Mouse (Mus musculus): ENCODE measurements at regions not wholly inside any gene's neighbourhood (a gene's known extent, or its start where the extent isn't known, plus 50 kb on each side); places are given as distances from the start of the nearest gene placed in this dataset.

GRCm38 (mm10) chr19:54206819-54207218, 162.9 kb downstream of the Adra2a start:
- Histone ChIP-seq H3K4me1 (no peaks in the 10 kb centered on the region), H3K27me3 (replicated peaks) (no peaks in the 10 kb centered on the region), H3K36me3 (replicated peaks; ENCODE audit: low read length) (no peaks in the 10 kb centered on the region), H3K9me3 (peaks cover 9% of the 10 kb centered on the region), H3K4me3 (replicated peaks) (no peak overlapping the region)
- no peak for TF ChIP-seq GATA1 (IDR thresholded peaks at IDR 0.05; ENCODE audit: borderline replicate concordance, low read length)
- no peak for TF ChIP-seq FLI1 (IDR thresholded peaks at IDR 0.05; ENCODE audit: low read length)

GRCm38 (mm10) chr19:54212169-54212568, 168.2 kb downstream of the Adra2a start:
- Histone ChIP-seq H3K36me3 (replicated peaks; ENCODE audit: low read length) (no peaks in the 10 kb centered on the region), H3K27me3 (replicated peaks) (no peaks in the 10 kb centered on the region), H3K4me1 (no peaks in the 10 kb centered on the region), H3K9me3 (peaks cover 13% of the 10 kb centered on the region), H3K4me3 (replicated peaks) (no peak overlapping the region)
- no peak for TF ChIP-seq FLI1 (IDR thresholded peaks at IDR 0.05; ENCODE audit: low read length)

DNA sequence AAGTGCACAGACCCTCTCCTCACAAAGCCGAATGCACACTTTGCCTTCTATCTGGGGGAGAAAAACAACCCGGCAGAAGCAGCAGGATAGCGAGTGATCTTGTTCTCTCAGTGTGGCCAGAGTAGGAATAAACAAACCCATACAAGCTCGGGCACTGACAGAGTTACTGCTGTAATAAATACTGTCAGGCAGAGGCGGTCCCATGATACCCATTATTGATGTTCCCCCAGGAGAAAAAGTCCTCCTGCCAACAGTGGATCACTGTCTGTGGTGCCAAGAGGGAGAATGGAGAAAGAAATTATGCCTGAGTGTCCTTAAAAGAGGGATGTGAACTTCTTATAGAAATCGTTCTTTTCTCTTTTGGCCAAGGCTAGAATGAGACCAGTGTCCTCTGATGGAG, 200.2 kb downstream of the Adra2a start:
- TF ChIP-seq GATA1 (IDR thresholded peaks at IDR 0.05; ENCODE audit: borderline replicate concordance, low read length) (no peak), FLI1 (IDR thresholded peaks at IDR 0.05; ENCODE audit: low read length) (no peak)
- Histone ChIP-seq H3K4me3 (replicated peaks) (no peak overlapping the region), H3K4me1 (no peaks in the 10 kb centered on the region), H3K27me3 (replicated peaks) (no peaks in the 10 kb centered on the region), H3K9me3 (peaks cover 5% of the 10 kb centered on the region), H3K36me3 (replicated peaks; ENCODE audit: low read length) (no peaks in the 10 kb centered on the region)

- Histone ChIP-seq H3K4me3 (replicated peaks) (no peak overlapping the region), H3K36me3 (replicated peaks; ENCODE audit: low read length) (no peaks in the 10 kb centered on the region), H3K9me3 (no peaks in the 10 kb centered on the region), H3K27me3 (replicated peaks) (no peaks in the 10 kb centered on the region), H3K4me1 (no peaks in the 10 kb centered on the region)
- no peak for TF ChIP-seq FLI1 (IDR thresholded peaks at IDR 0.05; ENCODE audit: low read length)
- TF ChIP-seq GATA1 (IDR thresholded peaks at IDR 0.05; ENCODE audit: borderline replicate concordance, low read length) = no peak
Observed at GRCm38 (mm10) chr19:54248256-54248936, 204.4 kb downstream of the Adra2a start.

DNA sequence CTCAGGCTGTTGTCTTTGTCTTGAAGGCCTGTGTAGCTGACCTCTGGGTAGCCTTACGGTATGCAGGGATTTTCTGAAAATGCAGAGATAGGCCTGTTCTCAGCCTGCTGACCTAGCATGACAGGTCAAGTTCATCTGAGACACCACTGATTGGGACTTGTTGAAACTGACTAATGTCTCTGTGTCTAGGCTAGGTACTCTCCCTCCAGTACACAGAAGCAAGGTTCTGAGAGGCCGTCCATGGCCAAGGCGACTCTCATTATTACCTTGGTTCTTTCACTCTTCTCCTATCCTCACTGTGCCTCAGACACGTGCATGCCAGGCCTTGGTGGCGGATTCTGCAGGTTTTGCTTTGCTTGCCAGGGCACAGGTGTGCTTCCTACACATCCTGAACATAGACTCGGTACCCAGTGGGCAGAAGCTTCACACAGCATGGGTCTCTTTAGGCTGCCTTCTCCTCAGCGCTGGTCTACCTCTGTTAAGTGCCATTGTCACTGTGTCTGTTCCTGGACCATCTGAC, 208.3 kb downstream of the Adra2a start:
- H3K9me3 ChIP-seq = no peaks in the 10 kb centered on the region
- no peaks in the 10 kb centered on the region for H3K4me1 ChIP-seq
- H3K27me3 ChIP-seq (replicated peaks) = no peaks in the 10 kb centered on the region
- TF ChIP-seq FLI1 (IDR thresholded peaks at IDR 0.05; ENCODE audit: low read length) (no peak), GATA1 (IDR thresholded peaks at IDR 0.05; ENCODE audit: borderline replicate concordance, low read length) (no peak)
- no peaks in the 10 kb centered on the region for H3K36me3 ChIP-seq (replicated peaks; ENCODE audit: low read length)
- no peak overlapping the region for H3K4me3 ChIP-seq (replicated peaks)

- Histone ChIP-seq H3K9me3 (no peaks in the 10 kb centered on the region), H3K4me1 (peaks cover 5% of the 10 kb centered on the region; the same call in 1 of the 2 replicates), H3K27me3 (replicated peaks) (peaks cover 1% of the 10 kb centered on the region), H3K36me3 (replicated peaks; ENCODE audit: low read length) (no peaks in the 10 kb centered on the region), H3K4me3 (replicated peaks) (peak overlapping the region; percentile 1)
- TF ChIP-seq FLI1 (IDR thresholded peaks at IDR 0.05; ENCODE audit: low read length) = no peak
Observed at GRCm38 (mm10) chr19:54257889-54258288, 213.9 kb downstream of the Adra2a start.

DNA sequence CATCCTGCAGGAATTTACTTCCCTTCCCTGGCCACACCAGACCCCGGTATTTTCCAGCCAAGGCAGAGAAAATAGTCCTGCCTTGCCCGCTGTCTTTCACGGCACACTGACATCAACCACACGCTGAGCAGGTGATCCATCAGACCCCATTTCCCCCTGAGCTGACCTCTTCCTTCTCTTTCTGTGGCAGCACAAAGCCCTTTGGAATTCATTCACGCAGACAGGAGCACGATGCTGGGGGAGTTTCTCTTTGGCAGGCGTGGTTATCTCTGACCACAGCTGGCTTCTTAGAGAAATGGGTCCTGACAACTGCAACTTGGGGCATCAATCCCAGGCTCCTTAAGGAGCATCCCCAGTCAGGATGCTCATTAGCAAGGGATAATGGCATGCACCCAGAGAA, 215.2 kb downstream of the Adra2a start:
- TF ChIP-seq FLI1 (IDR thresholded peaks at IDR 0.05; ENCODE audit: low read length) (no peak), GATA1 (IDR thresholded peaks at IDR 0.05; ENCODE audit: borderline replicate concordance, low read length) (no peak)
- Histone ChIP-seq H3K4me3 (replicated peaks) (no peak overlapping the region), H3K9me3 (no peaks in the 10 kb centered on the region)

DNA sequence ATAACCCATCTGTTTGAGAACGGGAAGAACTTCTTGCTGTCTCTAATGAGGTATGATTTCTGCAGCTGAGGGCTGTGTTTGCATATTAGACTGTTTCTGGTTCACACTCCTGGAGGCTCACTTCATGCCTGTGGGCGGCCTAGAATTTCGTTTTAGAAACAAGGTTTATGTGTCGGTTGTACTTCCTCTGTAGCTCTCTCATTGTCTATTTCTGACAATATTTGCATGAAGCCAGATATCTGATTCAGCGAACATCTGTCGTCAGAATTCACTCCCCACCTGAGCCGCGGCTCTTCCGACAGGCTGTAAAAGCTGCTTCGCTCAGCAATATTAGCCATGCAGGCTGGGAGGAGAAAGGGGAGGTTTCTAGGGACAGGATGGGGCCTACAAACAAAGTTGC, 233.4 kb downstream of the Adra2a start:
- Histone ChIP-seq H3K9me3 (peaks cover 9% of the 10 kb centered on the region), H3K36me3 (replicated peaks; ENCODE audit: low read length) (no peaks in the 10 kb centered on the region), H3K4me1 (no peaks in the 10 kb centered on the region), H3K4me3 (replicated peaks) (no peak overlapping the region), H3K27me3 (replicated peaks) (no peaks in the 10 kb centered on the region)
- TF ChIP-seq GATA1 (IDR thresholded peaks at IDR 0.05; ENCODE audit: borderline replicate concordance, low read length) (no peak), FLI1 (IDR thresholded peaks at IDR 0.05; ENCODE audit: low read length) (no peak)

More for the DNA sequence above, 215.2 kb downstream of the Adra2a start:
- H3K27me3 ChIP-seq (replicated peaks) = peaks cover 1% of the 10 kb centered on the region
- no peaks in the 10 kb centered on the region for H3K36me3 ChIP-seq (replicated peaks; ENCODE audit: low read length)
- peaks cover 5% of the 10 kb centered on the region; the same call in 1 of the 2 replicates for H3K4me1 ChIP-seq

- no peak overlapping the region for H3K4me3 ChIP-seq (replicated peaks)
- peaks cover 8% of the 10 kb centered on the region; the same call in 1 of the 2 replicates for H3K9me3 ChIP-seq
- no peaks in the 10 kb centered on the region for H3K4me1 ChIP-seq
- TF ChIP-seq GATA1 (IDR thresholded peaks at IDR 0.05; ENCODE audit: borderline replicate concordance, low read length) (no peak), FLI1 (IDR thresholded peaks at IDR 0.05; ENCODE audit: low read length) (no peak)
- no peaks in the 10 kb centered on the region for H3K27me3 ChIP-seq (replicated peaks)
- no peaks in the 10 kb centered on the region for H3K36me3 ChIP-seq (replicated peaks; ENCODE audit: low read length)
Observed at GRCm38 (mm10) chr19:54285481-54285880, 241.5 kb downstream of the Adra2a start.

GRCm38 (mm10) chr19:54297663-54298388, 253.9 kb downstream of the Adra2a start:
- TF ChIP-seq GATA1 (IDR thresholded peaks at IDR 0.05; ENCODE audit: borderline replicate concordance, low read length) (no peak), FLI1 (IDR thresholded peaks at IDR 0.05; ENCODE audit: low read length) (no peak)
- H3K9me3 ChIP-seq = no peaks in the 10 kb centered on the region
- no peaks in the 10 kb centered on the region for H3K27me3 ChIP-seq (replicated peaks)
- H3K4me3 ChIP-seq (replicated peaks) = no peak overlapping the region
- no peaks in the 10 kb centered on the region for H3K4me1 ChIP-seq
- no peaks in the 10 kb centered on the region for H3K36me3 ChIP-seq (replicated peaks; ENCODE audit: low read length)

All from megakaryocyte, embryonic 14.5 days (primary cell).